Mouse (Mus musculus): ENCODE measurements at regions not wholly inside any gene's neighbourhood (a gene's known extent, or its start where the extent isn't known, plus 50 kb on each side); places are given as distances from the start of the nearest gene placed in this dataset.

DNA sequence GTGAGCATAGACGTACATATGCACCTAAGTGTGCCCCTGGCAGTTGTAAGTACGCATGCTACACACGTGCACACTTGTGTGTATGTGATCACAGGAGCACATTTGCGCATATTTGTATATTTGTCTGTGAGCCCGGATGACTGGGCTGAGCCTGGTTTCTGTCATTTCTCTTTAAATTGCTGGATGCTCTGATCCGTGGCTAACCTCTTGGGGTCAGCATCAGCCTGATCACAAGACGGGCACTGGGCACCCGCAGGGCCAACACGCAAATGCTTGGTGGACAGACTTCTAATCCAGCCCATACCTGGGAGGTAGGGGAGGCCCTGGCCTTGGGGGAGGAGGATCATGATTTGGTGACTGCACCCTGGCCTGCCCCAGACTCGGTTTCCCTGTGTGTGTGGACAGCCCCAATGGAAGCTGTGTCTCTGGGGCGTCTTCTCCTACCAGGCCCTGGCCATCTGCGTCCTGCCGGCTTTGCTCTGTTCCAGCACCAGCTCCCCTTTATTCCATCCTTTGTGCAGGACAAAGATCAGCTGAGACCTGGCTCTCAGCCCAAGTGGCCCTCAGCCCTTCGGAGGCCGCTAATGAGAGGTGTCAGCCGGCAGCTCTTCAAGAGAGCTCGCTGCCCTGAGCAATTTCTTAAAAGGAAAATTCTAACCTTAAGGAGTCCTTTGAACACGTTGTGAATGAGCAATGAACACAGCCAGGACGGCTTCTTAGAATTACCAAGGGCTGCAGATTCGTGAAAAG is 155.0 kb upstream of the A530016L24Rik start:
- no peak for DNase-seq (ENCODE audit: low spot score in 2 of 2)

DNA sequence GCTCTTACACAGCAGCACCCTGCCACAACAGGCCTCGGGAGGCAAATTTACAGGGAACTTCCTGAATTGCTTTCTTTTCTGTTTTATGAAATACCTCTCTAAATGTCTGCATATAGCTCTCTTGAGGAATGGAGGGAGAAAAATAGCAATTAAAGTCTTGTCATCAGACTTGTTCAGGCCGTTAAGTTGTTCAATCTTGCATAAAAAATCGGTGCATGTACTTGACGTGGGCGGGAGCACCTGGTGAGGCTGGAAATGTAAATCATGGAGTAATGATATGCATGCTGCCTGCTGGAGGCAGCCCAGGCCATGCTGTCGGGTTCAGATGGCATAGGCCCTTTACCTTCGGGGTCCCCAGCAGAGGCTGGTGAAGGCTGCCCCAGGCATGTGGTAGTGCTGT is 153.6 kb upstream of the A530016L24Rik start:
- no peak for DNase-seq (ENCODE audit: low spot score in 2 of 2)

DNA sequence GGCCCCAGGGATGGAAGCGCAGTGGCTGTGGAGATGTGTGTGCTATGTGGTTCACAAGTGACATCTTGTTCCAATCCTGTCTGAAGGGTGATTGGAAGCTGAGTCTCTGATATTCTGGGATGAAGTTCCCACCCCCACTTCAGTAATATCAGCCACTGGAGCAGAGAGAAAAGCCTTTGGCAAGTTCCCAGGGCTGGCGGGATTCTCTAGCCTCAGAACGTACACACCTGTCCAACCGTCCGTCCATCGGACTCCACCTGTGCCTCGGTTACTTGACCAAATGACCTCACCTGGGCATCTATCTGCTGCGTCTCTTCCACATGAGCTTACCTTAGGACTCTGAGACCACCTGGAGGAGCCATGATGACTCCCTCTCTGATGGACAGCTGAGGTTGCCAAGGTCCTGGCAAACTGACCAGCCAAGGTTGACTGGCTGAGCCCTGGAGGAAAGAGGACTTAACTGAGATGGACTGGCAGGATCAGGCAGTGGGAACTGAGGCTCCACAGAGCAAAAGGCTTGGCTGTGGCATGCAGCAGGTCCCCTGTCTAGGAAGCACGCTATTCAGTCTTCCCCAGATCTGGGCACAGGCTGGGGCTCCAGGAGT is 152.5 kb upstream of the A530016L24Rik start:
- no peak for DNase-seq (ENCODE audit: low spot score in 2 of 2)

DNA sequence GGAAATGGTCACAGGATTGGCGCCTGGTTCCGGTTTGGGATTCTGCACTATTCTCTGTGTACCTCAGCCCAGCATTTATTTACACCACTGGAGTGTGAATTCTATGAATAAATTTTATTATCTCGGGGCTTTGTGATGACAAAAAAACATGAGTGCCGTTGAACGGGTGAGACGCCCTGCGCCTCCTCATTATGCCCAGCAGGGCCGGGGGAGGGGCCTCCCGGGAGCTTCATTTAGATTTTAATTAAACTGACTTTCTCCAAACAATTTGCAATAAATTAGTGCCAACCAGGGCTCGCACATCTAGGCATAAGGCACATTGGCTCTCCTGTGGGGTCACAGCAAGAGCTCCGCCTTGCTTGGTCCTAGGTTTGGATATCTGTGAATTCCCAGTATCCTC is 151.8 kb upstream of the A530016L24Rik start:
- DNase-seq (ENCODE audit: low spot score in 2 of 2): no peak

DNA sequence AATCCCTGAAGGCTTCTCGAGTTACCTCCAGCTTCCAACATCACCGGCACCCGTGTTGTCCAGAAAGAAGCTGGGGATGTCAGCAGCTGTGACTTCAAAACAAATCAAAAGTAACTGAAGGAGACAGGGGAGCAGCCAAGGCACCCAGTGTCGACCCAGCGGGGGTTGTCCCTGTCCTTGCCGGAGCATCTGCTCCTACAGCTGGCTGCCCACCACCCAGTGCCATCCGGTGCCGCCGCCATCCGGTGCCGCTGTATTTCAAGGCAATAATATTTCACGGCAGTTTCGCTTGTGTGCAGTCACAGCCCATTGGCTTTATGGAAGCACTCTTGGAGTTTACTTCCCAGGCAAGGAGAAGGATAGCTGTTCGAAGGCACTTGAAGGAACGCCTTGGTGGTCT is 150.3 kb upstream of the A530016L24Rik start:
- no peak for DNase-seq (ENCODE audit: low spot score in 2 of 2)

DNA sequence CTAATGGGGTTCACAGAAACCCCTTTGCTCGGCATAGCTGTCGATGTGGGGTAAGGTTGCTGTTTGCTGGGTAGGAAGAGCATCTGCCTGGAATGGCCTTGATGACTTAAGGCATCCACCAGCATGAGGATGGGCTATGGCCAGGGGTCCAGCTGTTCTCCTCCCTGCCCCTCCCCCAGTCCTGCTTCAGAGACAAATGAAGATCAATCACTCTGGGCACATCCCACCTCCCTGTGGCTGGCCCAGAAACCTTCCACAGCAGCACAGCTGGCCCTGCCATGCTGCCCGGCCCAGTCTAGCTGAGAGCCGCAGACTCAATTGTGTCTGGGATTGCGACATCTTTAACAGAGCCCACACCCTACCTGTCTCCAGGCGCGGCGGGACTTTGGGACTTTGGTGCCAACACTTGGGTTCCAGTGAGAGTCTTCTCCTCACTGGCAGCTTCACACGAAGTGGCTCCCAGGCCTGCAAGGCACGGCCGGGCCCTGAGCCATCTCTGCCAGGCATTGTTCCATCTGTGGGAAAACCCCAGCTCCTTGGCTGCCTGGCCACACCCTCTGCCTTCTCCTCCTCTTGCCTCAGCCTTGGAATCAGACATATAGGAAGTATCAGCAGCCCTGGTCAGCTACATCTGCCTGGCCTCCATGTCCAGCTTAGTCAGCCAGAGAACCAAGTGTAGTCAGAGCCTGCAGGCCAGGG is 149.6 kb upstream of the A530016L24Rik start:
- DNase-seq (ENCODE audit: low spot score in 2 of 2): peak in 1 of 2 experiments; percentile 24

DNA sequence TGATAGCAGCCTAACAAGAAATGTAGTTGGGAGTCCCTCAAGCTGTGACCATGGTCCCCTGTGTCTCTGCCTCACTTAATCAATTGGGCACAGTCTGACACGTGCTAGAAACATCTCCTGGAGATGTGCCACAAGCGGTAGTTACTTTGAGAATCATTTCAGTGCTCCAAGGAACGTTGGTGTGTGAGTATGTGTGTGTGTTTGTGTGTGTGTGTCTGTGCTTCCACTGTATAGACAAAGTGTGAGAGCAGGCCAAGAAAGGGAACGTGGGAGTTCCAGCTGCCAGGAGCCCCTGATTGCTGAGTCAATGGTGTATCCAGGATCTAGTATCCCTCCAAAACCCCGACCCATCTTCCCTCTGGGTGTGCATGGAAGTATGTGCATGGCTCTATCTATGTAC is 149.0 kb upstream of the A530016L24Rik start:
- peak; percentile 53 to 62 for DNase-seq (ENCODE audit: low spot score in 2 of 2)

DNA sequence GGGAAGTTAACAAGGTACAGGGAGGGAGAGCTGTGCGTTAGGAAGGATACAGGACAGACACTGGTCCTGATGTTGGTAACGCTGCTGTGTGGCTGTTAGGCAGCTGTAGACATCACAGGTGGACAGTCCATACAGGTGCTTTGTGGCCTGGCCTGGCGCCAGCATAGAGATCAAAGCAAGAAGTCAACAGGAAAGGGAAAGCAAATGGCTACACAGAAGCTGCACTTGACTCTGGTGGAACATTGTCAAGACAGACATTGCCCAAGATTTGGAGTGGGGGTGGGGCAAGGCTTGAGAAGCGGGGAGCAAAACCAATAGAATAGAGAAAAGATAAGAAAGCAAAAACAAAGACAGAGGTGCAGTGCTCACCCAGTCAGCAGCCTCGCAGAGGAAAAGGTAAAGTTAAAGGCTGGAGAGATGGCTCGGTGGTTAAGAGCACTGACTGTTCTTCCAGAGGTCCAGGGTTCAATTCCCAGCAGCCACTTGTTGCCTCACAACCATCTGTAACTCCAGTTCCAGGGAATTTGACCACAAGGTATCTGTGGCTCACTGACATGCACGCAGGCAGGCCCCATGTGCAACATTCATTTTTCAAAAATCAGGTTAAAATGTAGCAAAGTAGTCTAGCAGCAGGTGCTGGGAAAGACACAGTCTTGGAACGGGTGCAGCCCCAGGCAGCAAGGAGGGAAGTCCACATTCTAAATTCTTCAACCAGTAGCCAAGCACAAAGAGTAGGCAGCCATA is 147.3 kb upstream of the A530016L24Rik start:
- DNase-seq (ENCODE audit: low spot score in 2 of 2): no peak

DNA sequence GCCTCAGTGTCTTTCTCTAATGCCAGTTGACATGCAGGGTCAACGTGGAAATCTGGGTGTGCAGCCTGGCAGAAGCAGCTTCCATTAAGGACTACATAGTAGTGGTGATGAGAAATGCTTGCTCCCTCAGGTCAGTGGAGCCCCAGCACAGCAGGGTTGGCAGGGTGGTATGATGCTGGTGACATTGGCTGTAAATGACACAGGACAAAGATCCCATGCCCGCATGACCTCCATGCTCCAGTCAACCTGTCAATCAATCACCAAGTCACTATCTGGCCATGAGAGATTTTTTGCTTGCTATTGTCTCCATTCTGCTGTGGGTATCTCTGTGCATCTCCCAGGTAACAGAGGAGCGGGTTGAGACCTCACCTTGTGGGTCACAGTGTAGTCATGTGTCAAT is 146.2 kb upstream of the A530016L24Rik start:
- no peak for DNase-seq (ENCODE audit: low spot score in 2 of 2)

DNA sequence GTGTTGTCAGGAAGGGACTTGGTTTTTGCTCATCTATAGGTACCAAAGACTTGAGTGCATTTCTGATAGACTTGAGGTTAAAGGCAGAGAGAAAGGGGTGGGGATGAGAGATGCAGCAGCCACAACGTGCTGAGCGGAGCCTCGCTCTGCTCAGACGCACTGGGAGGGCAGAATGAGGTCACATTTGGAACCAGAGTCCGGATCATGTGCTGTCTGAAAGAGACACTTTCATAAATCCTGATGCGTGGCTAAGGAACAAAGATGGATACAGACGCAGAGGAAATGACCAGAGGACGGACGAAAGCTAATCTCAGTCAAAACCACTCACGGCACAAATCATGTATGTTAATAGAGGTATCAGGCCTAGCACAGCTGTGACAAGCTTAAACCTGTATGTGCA is 145.0 kb upstream of the A530016L24Rik start:
- no peak for DNase-seq (ENCODE audit: low spot score in 2 of 2)

DNA sequence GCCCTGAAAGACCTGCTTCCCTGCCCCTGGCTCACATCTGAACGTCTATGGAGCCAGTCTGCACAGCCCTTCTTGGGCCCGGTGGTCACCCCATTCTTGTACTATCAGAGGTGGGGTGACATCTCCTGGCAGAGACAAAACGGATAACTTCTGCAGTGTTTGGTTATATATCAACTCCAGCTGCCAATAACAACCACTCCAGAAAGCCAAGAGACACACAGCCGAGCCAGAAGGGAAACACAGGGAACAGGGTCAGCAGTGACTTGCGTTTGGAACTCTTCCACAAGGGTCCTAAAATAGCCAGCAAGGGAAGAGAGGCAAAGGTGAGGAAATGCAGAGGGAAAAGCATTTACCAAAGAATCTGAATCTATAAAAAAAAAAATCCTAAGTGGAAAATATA is 143.5 kb upstream of the A530016L24Rik start:
- no peak for DNase-seq (ENCODE audit: low spot score in 2 of 2)

DNA sequence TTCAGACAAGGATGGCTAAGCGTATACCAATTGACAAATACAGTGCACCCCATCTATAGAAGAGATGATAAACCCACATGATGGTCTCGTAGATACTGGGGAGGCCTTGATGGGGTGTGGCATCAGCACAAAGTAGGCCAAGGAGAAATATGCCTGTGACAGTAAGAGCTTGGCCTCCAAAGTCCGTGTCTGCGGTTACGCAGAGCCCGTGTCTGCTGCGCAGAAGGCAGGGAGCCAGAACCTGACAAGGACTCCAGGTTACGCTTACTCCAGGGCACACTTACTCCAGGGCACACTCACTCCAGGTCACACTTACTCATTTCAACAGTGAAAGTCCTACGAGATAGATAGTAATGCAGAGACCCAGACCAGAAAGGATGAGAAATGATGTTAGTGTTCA is 141.1 kb upstream of the A530016L24Rik start:
- DNase-seq (ENCODE audit: low spot score in 2 of 2): no peak

DNA sequence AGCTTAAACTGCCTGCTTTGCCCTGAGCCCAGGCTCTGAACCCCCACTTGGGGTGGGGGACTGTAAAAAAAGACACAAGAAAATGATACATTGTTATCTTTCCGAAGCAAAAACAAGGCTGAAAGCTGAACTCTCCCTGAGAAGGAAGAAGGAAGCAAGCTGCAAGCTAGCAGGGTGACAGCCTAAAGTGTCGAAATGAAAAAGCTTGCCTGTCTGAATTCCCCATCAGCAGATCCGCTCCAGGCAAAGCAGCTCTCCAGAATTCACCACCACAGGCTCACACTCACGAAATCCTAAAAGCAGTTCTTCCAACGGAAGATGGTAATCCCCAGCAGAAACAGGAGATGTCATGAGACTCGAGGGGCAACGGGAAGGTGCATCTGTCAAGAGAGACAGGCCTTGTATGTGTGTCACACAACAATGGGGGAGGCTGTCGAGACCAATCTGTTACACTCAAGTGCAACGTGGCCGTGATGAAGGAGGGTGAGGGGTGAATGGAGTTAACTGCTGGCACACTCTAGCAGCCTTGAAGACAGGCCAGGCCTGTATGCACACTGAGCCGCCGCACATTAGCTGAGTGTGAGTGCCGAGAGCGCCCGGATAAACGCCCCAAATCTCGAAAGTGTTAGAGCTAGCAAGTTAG is 139.5 kb upstream of the A530016L24Rik start:
- no peak for DNase-seq (ENCODE audit: low spot score in 2 of 2)

DNA sequence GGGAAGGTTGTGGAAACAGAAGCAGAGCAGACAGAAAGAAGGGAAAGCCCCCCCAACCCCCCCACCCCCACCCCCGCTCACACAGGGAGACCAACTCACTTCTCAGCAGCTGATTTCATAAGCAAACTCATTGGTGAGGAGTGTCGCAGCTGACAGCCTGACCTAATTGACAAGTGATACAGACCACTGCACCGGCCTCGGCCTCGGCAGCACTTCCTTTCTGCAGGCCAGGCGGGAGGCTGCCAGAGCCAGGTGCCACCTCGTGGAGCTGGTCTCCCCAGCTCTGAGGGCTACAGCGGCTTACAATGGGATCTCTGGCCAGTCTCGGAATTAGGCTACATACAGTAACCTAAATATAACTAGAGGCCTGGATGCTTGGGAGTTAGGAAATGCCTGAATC is 138.5 kb upstream of the A530016L24Rik start:
- DNase-seq (ENCODE audit: low spot score in 2 of 2): no peak

DNA sequence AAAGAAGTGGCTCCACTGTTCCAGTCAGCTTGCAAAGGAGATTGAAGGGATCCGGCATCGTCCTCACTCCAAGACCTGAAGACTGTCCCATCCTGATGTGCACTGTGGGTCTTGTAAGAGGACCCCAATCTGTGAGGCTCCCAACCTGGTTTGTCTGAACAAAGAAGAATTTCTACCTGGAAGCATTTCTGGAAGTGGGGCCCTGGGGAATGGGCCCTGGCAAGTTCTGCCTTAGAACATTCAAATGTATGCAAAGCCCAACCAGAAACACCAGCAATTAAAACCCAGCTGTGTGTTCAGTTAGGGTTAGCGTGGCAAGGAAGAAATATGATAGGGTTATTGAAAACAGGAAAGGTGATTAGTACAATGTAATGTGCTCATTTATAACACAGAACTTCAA is 125.9 kb upstream of the A530016L24Rik start:
- DNase-seq (ENCODE audit: low spot score in 2 of 2): no peak

DNA sequence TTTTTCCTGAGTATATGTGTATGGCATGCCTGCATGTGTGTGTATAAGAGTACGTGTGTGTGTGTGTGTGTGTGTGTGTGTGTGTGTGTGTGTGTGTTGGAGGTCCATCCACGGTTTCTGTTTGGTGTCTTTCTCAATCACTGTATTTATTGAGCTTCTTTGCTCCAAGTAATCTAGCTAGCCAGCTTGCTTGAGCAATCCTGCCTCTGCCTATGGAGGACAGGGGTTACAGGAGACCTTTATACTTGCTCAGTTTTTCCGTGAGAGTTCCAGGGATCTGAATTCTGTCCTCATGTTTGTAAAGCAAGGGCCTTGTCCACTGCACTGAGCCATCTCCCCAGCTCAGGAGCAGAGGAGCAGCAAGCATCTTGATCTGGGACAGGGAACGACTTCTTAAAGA is 122.0 kb upstream of the A530016L24Rik start:
- DNase-seq (ENCODE audit: low spot score in 2 of 2): no peak

DNA sequence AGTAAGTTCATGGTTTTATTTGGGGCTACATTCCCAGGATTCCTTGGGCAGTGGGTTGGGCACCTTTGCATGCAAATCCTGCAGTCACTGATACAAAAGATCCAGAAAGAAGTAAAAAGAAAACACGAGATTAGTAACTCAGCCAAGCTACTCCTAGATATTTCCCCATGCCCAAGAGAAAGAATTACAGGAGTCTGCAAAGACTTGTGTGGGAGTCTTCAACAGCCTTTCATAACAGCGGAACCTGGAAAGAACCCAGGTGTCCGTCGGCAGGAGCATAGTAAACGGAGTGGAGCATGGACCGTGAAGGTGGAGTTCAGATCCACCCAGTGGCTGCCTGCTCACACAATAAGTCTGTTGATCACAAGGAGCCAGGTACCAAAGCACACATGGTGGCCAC is 121.1 kb upstream of the A530016L24Rik start:
- DNase-seq (ENCODE audit: low spot score in 2 of 2): no peak

DNA sequence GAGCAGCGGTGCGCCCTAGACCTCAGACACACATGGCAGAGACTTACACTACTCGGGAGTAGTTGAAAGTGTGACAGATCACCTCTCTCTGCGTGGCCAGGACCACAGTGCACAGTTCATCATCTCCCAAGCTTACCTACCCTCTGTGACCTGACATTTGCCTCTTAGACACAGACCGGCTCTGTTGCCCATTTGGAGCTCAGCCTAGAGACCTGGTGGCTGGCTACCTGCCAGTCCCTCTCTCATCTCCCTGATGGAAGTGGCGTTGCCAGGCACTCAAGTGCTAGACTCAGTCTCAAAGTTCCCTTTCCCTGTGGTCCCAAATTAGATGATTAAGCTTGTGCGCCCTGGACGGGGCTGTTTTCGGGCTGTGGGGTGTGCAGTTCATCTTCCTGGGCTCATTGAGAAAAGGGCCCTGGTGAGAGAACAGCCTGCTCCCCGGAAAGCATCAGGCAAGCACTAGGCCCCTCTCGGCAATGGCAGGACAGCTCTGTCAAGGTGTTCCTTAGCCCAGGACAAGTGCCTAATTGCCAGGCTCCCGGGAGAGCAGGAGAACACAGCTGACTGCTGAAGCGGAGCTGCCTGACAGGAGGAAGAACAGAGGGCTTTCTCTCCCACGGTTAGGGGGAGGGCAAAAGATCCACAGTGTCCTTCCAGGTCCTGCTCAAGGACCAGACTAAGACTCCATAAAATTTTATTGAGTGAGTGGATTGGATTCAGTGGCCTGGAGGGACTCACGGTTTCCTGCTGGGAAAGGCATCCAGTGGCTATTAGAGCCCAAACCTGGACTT is 119.5 kb upstream of the A530016L24Rik start:
- DNase-seq (ENCODE audit: low spot score in 2 of 2): no peak

DNA sequence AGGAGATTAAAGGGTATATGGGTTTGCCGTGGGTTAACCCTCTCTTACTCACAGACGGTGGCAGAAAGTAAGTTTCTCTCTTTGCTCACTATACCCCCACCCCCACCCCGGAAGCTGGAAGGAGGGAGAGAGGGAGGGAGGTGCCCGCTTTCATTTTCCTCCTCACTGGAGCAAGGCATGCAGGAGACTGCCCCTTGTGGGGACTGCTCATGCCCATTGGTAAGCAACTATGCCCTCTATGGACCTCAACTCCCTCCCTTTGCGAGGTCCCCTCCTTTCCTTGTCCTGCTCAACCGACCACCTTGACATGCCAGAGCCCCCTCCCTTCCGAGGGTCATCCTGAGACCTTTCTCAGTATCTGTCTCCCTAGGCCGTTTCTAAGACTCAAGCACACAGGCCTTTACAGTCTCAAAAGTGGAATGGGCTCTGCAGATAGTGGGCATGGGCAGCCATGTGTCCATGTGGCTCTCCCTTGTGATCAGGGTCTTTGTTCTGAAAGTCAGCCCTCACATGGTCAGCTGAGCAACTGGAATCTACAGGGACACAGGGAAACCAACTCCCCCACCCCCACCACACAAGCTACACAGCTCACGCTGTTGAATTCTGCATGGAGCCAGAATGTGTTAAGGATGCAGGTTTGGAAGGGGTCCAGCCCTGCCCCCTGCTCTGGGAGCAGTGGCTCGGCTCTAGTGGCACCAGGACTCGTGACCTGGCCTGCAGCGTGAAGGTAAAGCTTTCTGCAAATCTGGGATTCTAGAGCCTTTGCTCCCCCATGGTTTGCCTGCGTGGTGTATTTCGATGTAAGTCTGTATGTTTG is 116.8 kb upstream of the A530016L24Rik start:
- DNase-seq (ENCODE audit: low spot score in 2 of 2): no peak

DNA sequence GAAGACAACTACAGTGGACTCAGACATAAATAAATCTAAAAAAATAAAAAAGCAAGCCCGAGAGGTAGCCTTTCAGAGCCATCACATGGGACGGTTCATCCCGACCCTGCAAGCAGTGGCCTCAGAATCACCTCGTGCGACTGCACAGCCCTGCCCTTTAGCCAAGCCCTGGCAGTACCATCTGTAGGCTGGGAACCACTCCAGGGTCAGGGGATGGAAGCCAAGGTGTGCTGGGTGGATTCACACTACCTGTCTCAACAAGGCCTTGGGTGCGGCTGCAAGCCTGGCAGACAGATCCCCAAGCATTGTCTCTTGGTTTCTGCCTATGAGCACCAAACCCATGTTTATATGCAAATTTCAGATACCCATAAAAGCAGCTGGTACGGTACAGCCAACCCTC is 115.3 kb upstream of the A530016L24Rik start:
- DNase-seq (ENCODE audit: low spot score in 2 of 2): no peak

Data from right cerebral cortex, adult 2 months (tissue).